Mouse (Mus musculus): ENCODE results near the gene Tapbpl.

DNA sequence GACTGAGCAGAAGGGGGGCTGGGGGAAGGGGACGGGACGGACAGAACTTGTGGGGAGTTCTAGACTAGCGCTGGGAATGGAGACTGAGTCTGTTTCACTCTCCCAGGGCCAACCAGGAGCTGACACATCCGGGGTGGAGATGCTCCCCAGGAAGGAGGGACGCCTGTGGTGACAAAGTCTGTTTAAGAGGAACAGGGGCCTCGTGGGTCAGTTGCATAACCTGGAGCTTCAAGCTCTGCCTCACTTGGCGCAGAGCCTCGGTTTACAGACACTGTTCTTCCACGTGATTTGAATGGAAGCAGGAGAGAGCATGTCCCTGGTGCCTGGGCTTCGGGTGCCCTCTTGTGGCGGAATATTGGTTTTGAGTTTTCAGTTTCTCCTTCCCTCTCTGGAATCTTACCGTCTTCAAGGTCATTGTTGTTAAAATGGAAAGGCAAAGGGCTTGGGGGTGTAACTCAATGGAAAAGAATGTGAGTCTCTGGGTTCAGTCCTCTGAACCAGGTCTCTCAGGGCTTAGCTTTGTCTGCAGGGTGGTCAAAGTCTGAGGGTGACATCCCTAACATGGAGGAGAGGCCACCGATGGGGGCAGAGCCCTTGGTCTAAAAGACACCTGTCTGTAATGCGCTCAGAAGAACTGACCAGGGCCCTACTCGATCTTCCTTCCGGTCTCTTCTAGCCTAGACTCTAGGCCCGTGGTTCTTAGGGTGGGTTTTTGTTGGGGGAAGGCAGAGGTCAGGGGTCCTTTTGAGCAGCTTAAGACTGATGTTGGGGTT lies 40.0 kb upstream of the Tapbpl start:
- TF ChIP-seq CTCF (IDR thresholded peaks at IDR 0.05; ENCODE audit: insufficient read depth, low read depth, low read length) (no peak; the same call in 1 of the 2 replicates), POLR2A (IDR thresholded peaks at IDR 0.05; ENCODE audit: insufficient read depth, low read depth, low read length) (no peak)
